Mouse (Mus musculus): ENCODE results near the gene Agrn. TPM values are rescaled to one million over a fixed set of nuclear protein-coding genes. Genes with fewer than 3 reads are reported as not detected.

Gene Agrn
- polyA plus RNA-seq, 1 experiment from 2014 or later = 55.4 TPM

- Histone ChIP-seq H3K36me3 (peaks cover 2% of the 10 kb centered on the region; the same call in 1 of the 2 replicates), H3K4me3 (no peak overlapping the region), H3K27ac (replicated peaks) (0 out of 2 replicates have a peak overlapping the region, but pooled peaks have one; percentile 33), H3K4me1 (peaks cover 5% of the 10 kb centered on the region; the same call in 1 of the 2 replicates), H3K27me3 (ENCODE audit: low read depth, poor library complexity, severe bottlenecking) (no peaks in the 10 kb centered on the region), H3K9me3 (replicated peaks) (no peaks in the 10 kb centered on the region)
- no peak for DNase-seq (ENCODE audit: low spot score)
- 87% methylated on average over 16 of the region's 16 CpGs for WGBS
These were observed 19.9 kb upstream of the Agrn start for GRCm38 (mm10) chr4:156217022-156217669.

- Histone ChIP-seq H3K36me3 (no peaks in the 10 kb centered on the region; the same call in 1 of the 2 replicates), H3K27me3 (ENCODE audit: low read depth, poor library complexity, severe bottlenecking) (no peaks in the 10 kb centered on the region), H3K4me3 (no peak overlapping the region), H3K9me3 (replicated peaks) (no peaks in the 10 kb centered on the region), H3K4me1 (peaks cover 5% of the 10 kb centered on the region; the same call in 1 of the 2 replicates), H3K27ac (replicated peaks) (no peak overlapping the region)
- DNase-seq (ENCODE audit: low spot score) = no peak
- 90% methylated on average over 2 of the region's 2 CpGs for WGBS
These were observed 18.9 kb upstream of the Agrn start for GRCm38 (mm10) chr4:156216196-156216595.

- no peaks in the 10 kb centered on the region for H3K27me3 ChIP-seq (ENCODE audit: low read depth, poor library complexity, severe bottlenecking)
- no peaks in the 10 kb centered on the region for H3K9me3 ChIP-seq (replicated peaks)
- no peak for DNase-seq (ENCODE audit: low spot score)
- peaks cover 5% of the 10 kb centered on the region; the same call in 1 of the 2 replicates for H3K4me1 ChIP-seq
- no peak within 1 kb of the TSS for H3K4me3 ChIP-seq
- no peaks in the 10 kb centered on the region; the same call in 1 of the 2 replicates for H3K36me3 ChIP-seq
- no peak within 1 kb of the TSS for H3K27ac ChIP-seq (replicated peaks)
- 83% methylated on average over 4 of the region's 4 CpGs for WGBS
These were observed 18.4 kb upstream of the Agrn start, which contains the start of gene Perm1 for GRCm38 (mm10) chr4:156215649-156216048. TSS of gene Perm1 (plus strand) at chr4:156215868.

- H3K27me3 ChIP-seq (ENCODE audit: low read depth, poor library complexity, severe bottlenecking) = no peaks in the 10 kb centered on the region
- H3K36me3 ChIP-seq = peaks cover 8% of the 10 kb centered on the region
- H3K4me1 ChIP-seq = peaks cover 5% of the 10 kb centered on the region; the same call in 1 of the 2 replicates
- DNase-seq (ENCODE audit: low spot score) = no peak
- H3K27ac ChIP-seq (replicated peaks) = no peak overlapping the region
- no peaks in the 10 kb centered on the region for H3K9me3 ChIP-seq (replicated peaks)
- 96% methylated on average over 13 of the region's 13 CpGs for WGBS
- no peak overlapping the region for H3K4me3 ChIP-seq
These were observed 15.8 kb upstream of the Agrn start for GRCm38 (mm10) chr4:156213134-156213533.

- Histone ChIP-seq H3K4me1 (peaks cover 5% of the 10 kb centered on the region), H3K36me3 (peaks cover 29% of the 10 kb centered on the region), H3K27me3 (ENCODE audit: low read depth, poor library complexity, severe bottlenecking) (peaks cover 4% of the 10 kb centered on the region), H3K9me3 (replicated peaks) (no peaks in the 10 kb centered on the region), H3K27ac (replicated peaks) (no peak overlapping the region), H3K4me3 (no peak overlapping the region)
- 84% methylated on average over 13 of the region's 13 CpGs for WGBS
- no peak for DNase-seq (ENCODE audit: low spot score)
These were observed 12.8 kb upstream of the Agrn start for GRCm38 (mm10) chr4:156209963-156210635.

GRCm38 (mm10) chr4:156208872-156209271, 11.6 kb upstream of the Agrn start:
- H3K27ac ChIP-seq (replicated peaks) = no peak overlapping the region
- H3K36me3 ChIP-seq = peaks cover 29% of the 10 kb centered on the region
- peaks cover 17% of the 10 kb centered on the region for H3K4me1 ChIP-seq
- H3K4me3 ChIP-seq = no peak overlapping the region
- H3K9me3 ChIP-seq (replicated peaks) = no peaks in the 10 kb centered on the region
- DNase-seq (ENCODE audit: low spot score) = no peak
- H3K27me3 ChIP-seq (ENCODE audit: low read depth, poor library complexity, severe bottlenecking) = peaks cover 16% of the 10 kb centered on the region
- WGBS = 88% methylated on average over 4 of the region's 4 CpGs

- Histone ChIP-seq H3K9me3 (replicated peaks) (no peaks in the 10 kb centered on the region), H3K4me3 (peak overlapping the region; percentile 67), H3K36me3 (peaks cover 26% of the 10 kb centered on the region), H3K27ac (replicated peaks) (peak overlapping the region; percentile 89), H3K4me1 (peaks cover 40% of the 10 kb centered on the region), H3K27me3 (ENCODE audit: low read depth, poor library complexity, severe bottlenecking) (peaks cover 40% of the 10 kb centered on the region)
- peak; percentile 48 for DNase-seq (ENCODE audit: low spot score)
- WGBS = under 1% methylated on average over 49 of the region's 49 CpGs
These were observed 6.3 kb upstream of the Agrn start for GRCm38 (mm10) chr4:156203413-156204131.

- Histone ChIP-seq H3K9me3 (replicated peaks) (no peaks in the 10 kb centered on the region), H3K4me1 (peaks cover 46% of the 10 kb centered on the region), H3K4me3 (peak within 1 kb of the TSS; percentile 67), H3K27ac (replicated peaks) (peak within 1 kb of the TSS; percentile 89), H3K36me3 (peaks cover 20% of the 10 kb centered on the region), H3K27me3 (ENCODE audit: low read depth, poor library complexity, severe bottlenecking) (peaks cover 40% of the 10 kb centered on the region)
- under 1% methylated on average over 36 of the region's 39 CpGs for WGBS
- peak; percentile 87 for DNase-seq (ENCODE audit: low spot score)
These were observed 5.7 kb upstream of the Agrn start, which contains the start of gene AW011738 for GRCm38 (mm10) chr4:156203001-156203412. TSS of gene AW011738 (plus strand) at chr4:156203304.

- H3K36me3 ChIP-seq = peaks cover 16% of the 10 kb centered on the region
These were observed 5.2 kb upstream of the Agrn start for GRCm38 (mm10) chr4:156202462-156202893.

GRCm38 (mm10) chr4:156200623-156201475, 3.6 kb upstream of the Agrn start, which contains the start of gene Isg15:
TSS of gene Isg15 (minus strand) at chr4:156200818.
- H3K4me1 ChIP-seq = peaks cover 63% of the 10 kb centered on the region
- no peaks in the 10 kb centered on the region for H3K9me3 ChIP-seq (replicated peaks)
- H3K27ac ChIP-seq (replicated peaks) = no peak within 1 kb of the TSS
- no peak for DNase-seq (ENCODE audit: low spot score)
- no peak within 1 kb of the TSS for H3K4me3 ChIP-seq
- peaks cover 2% of the 10 kb centered on the region; the same call in 1 of the 2 replicates for H3K36me3 ChIP-seq
- WGBS = 66% methylated on average over 10 of the region's 10 CpGs
- peaks cover 41% of the 10 kb centered on the region for H3K27me3 ChIP-seq (ENCODE audit: low read depth, poor library complexity, severe bottlenecking)

More at GRCm38 (mm10) chr4:156202462-156202893, 5.2 kb upstream of the Agrn start:
- no peak for DNase-seq (ENCODE audit: low spot score)
- Histone ChIP-seq H3K4me3 (peak overlapping the region; percentile 67), H3K9me3 (replicated peaks) (no peaks in the 10 kb centered on the region), H3K27me3 (ENCODE audit: low read depth, poor library complexity, severe bottlenecking) (peaks cover 40% of the 10 kb centered on the region), H3K27ac (replicated peaks) (peak overlapping the region; percentile 89), H3K4me1 (peaks cover 49% of the 10 kb centered on the region)
- WGBS = 54% methylated on average over 12 of the region's 12 CpGs

- under 1% methylated on average over 16 of the region's 26 CpGs for WGBS
- peaks cover 27% of the 10 kb centered on the region for H3K36me3 ChIP-seq
- H3K27ac ChIP-seq (replicated peaks) = peak overlapping the region; percentile 95
- H3K4me3 ChIP-seq = peak overlapping the region; percentile 94
- DNase-seq (ENCODE audit: low spot score) = peak; percentile 97
- peaks cover 29% of the 10 kb centered on the region for H3K27me3 ChIP-seq (ENCODE audit: low read depth, poor library complexity, severe bottlenecking)
- H3K9me3 ChIP-seq (replicated peaks) = no peaks in the 10 kb centered on the region
- peaks cover 66% of the 10 kb centered on the region for H3K4me1 ChIP-seq
These were observed 529 bp upstream of the Agrn start for GRCm38 (mm10) chr4:156197829-156198205.
